Mouse (Mus musculus): ENCODE results near the gene Spata9. TPM values are rescaled to one million over a fixed set of nuclear protein-coding genes. Genes with fewer than 3 reads are reported as not detected.

The Spata9 gene
- polyA plus RNA-seq, 1 experiment from 2014 or later: 0.73 TPM

- TF ChIP-seq EP300 (IDR thresholded peaks at IDR 0.05) (no peak), CTCF (IDR thresholded peaks at IDR 0.05) (no peak)
- Histone ChIP-seq H3K4me1 (ENCODE audit: insufficient read depth, low read depth, low read length) (no peaks in the 10 kb centered on the region), H3K9me3 (ENCODE audit: low read length) (no peaks in the 10 kb centered on the region), H3K36me3 (ENCODE audit: insufficient read depth, low read length) (no peaks in the 10 kb centered on the region), H3K27me3 (replicated peaks; ENCODE audit: insufficient read depth, low read length) (no peaks in the 10 kb centered on the region), H3K4me3 (ENCODE audit: low read depth, low read length) (no peak overlapping the region), H3K27ac (ENCODE audit: low read length) (no peak overlapping the region), H3K4me2 (replicated peaks; ENCODE audit: low read depth, low read length) (no peak overlapping the region), H3K9ac (replicated peaks; ENCODE audit: low read depth) (no peak overlapping the region)
- no peak for ATAC-seq
- no peak for DNase-seq (ENCODE audit: low spot score)
- 56% methylated on average over 2 of the region's 2 CpGs for WGBS
These were observed 9.7 kb downstream of the Spata9 start for GRCm38 (mm10) chr13:75976649-75977048.

DNA sequence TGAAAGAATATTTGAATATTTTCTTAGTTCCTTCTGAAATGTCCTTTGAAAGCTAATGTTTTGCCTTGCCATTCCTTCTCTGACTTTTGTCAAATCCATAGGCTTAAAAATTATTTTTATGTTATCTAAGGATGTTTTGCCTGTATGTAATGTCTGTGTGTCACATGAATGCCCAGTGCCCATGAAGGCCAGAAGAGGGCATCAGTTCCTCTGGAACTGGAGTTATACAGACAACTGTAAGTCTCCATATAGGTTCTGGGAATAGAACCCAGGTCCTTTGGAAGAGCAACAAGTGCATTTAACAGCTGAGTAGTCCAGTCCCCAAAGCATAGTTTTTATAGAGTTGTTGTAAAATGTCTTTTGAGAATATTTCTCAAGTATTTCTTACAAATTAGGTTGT, 15.0 kb downstream of the Spata9 start:
- Histone ChIP-seq H3K4me3 (ENCODE audit: low read depth, low read length) (no peak overlapping the region), H3K27me3 (replicated peaks; ENCODE audit: insufficient read depth, low read length) (no peaks in the 10 kb centered on the region), H3K36me3 (ENCODE audit: insufficient read depth, low read length) (no peaks in the 10 kb centered on the region), H3K9ac (replicated peaks; ENCODE audit: low read depth) (no peak overlapping the region), H3K4me2 (replicated peaks; ENCODE audit: low read depth, low read length) (no peak overlapping the region), H3K4me1 (ENCODE audit: insufficient read depth, low read depth, low read length) (no peaks in the 10 kb centered on the region), H3K27ac (ENCODE audit: low read length) (no peak overlapping the region), H3K9me3 (ENCODE audit: low read length) (no peaks in the 10 kb centered on the region)
- peak; percentile 52 for TF ChIP-seq CTCF (IDR thresholded peaks at IDR 0.05)
- no peak for TF ChIP-seq EP300 (IDR thresholded peaks at IDR 0.05)
- no peak for ATAC-seq
- DNase-seq (ENCODE audit: low spot score): no peak

DNA sequence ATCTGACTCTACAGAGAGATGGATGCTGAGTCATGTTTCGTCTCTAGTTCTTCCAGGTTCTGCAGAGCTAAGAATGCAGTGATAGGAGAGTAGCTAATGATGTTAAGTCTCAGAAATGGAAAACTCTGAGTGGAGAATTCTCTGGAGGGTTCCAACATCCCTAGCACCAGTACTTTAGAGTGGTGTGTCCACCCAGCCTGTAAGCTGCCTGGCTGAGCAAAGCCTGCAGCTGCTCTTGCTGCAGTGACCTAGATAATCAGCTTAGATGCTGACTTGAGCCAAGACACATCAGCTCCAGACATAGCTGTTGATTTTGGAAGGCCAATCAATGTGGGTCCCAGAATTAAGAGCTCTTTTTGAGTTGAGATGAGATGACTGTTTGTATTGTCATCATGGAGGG, 21.1 kb downstream of the Spata9 start:
- 82% methylated on average over 1 of the region's 1 CpGs for WGBS
- no peak for ATAC-seq
- H3K4me2 ChIP-seq (replicated peaks; ENCODE audit: low read depth, low read length): no peak overlapping the region
- no peak for DNase-seq (ENCODE audit: low spot score)
- no peaks in the 10 kb centered on the region for H3K36me3 ChIP-seq (ENCODE audit: insufficient read depth, low read length)
- no peak overlapping the region for H3K9ac ChIP-seq (replicated peaks; ENCODE audit: low read depth)
- no peaks in the 10 kb centered on the region for H3K9me3 ChIP-seq (ENCODE audit: low read length)
- no peak overlapping the region for H3K27ac ChIP-seq (ENCODE audit: low read length)
- no peaks in the 10 kb centered on the region for H3K27me3 ChIP-seq (replicated peaks; ENCODE audit: insufficient read depth, low read length)
- H3K4me1 ChIP-seq (ENCODE audit: insufficient read depth, low read depth, low read length): no peaks in the 10 kb centered on the region
- TF ChIP-seq EP300 (IDR thresholded peaks at IDR 0.05) (no peak), CTCF (IDR thresholded peaks at IDR 0.05) (no peak)
- H3K4me3 ChIP-seq (ENCODE audit: low read depth, low read length): no peak overlapping the region

- peak; percentile 49 for DNase-seq (ENCODE audit: low spot score)
These were observed 25.4 kb downstream of the Spata9 start for GRCm38 (mm10) chr13:75992169-75993028.

DNA sequence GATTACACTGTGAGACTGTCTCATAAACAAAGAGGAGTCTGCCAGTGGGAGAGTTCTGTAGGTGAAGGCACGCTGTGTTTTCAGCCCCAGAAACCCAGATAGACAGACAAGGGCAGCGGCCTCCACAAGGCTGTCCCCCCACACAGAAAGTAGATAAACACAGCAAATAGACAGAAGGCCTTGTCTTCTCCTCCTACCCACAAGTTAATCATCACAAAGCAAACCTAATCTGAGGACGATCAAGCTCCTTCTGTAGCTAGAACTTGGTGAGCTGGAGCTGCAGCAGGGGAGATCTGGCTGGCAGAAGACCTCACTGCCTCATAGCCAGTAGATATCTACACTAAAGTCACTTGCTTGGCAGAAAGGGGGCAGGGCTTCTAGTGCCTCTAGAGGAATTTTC, 36.3 kb downstream of the Spata9 start:
- 79% methylated on average over 3 of the region's 3 CpGs for WGBS
- Histone ChIP-seq H3K4me3 (ENCODE audit: low read depth, low read length) (no peak overlapping the region), H3K9ac (replicated peaks; ENCODE audit: low read depth) (no peak overlapping the region), H3K9me3 (ENCODE audit: low read length) (no peaks in the 10 kb centered on the region), H3K27me3 (replicated peaks; ENCODE audit: insufficient read depth, low read length) (no peaks in the 10 kb centered on the region), H3K36me3 (ENCODE audit: insufficient read depth, low read length) (no peaks in the 10 kb centered on the region), H3K4me1 (ENCODE audit: insufficient read depth, low read depth, low read length) (no peaks in the 10 kb centered on the region), H3K27ac (ENCODE audit: low read length) (no peak overlapping the region), H3K4me2 (replicated peaks; ENCODE audit: low read depth, low read length) (no peak overlapping the region)
- ATAC-seq: no peak
- DNase-seq (ENCODE audit: low spot score): no peak
- TF ChIP-seq EP300 (IDR thresholded peaks at IDR 0.05) (no peak), CTCF (IDR thresholded peaks at IDR 0.05) (no peak)

More at GRCm38 (mm10) chr13:75992169-75993028, 25.4 kb downstream of the Spata9 start:
- Histone ChIP-seq H3K27ac (ENCODE audit: low read length) (no peak overlapping the region), H3K9ac (replicated peaks; ENCODE audit: low read depth) (no peak overlapping the region), H3K4me2 (replicated peaks; ENCODE audit: low read depth, low read length) (no peak overlapping the region), H3K36me3 (ENCODE audit: insufficient read depth, low read length) (no peaks in the 10 kb centered on the region), H3K4me1 (ENCODE audit: insufficient read depth, low read depth, low read length) (no peaks in the 10 kb centered on the region), H3K4me3 (ENCODE audit: low read depth, low read length) (no peak overlapping the region), H3K27me3 (replicated peaks; ENCODE audit: insufficient read depth, low read length) (no peaks in the 10 kb centered on the region), H3K9me3 (ENCODE audit: low read length) (no peaks in the 10 kb centered on the region)
- peak; percentile 23; the same call in 1 of the 2 replicates for ATAC-seq
- WGBS: 36% methylated on average over 9 of the region's 9 CpGs
- TF ChIP-seq EP300 (IDR thresholded peaks at IDR 0.05) (no peak), CTCF (IDR thresholded peaks at IDR 0.05) (no peak)

DNA sequence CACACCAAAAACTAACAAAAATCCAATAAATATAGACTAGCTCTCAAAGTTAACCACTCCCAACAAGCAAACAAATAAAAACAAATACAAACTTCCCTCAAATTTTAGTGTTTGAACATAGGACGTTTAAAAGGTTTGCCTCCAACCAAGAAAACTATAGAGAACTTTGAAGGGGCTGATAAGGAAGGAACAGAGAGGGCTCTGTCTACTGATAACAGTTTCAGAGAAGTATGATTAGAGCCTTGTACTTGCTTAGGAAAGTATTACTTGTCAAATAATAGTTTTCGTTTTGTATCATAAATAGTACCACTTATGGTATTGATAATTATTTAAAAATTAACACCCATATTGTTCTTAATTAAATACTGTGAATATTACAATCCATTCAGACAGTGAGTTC, 47.6 kb downstream of the Spata9 start:
- WGBS: 43% methylated on average over 2 of the region's 2 CpGs

More for the DNA sequence above, 47.6 kb downstream of the Spata9 start:
- Histone ChIP-seq H3K27me3 (replicated peaks; ENCODE audit: insufficient read depth, low read length) (no peaks in the 10 kb centered on the region), H3K9ac (replicated peaks; ENCODE audit: low read depth) (no peak overlapping the region), H3K27ac (ENCODE audit: low read length) (no peak overlapping the region), H3K4me2 (replicated peaks; ENCODE audit: low read depth, low read length) (no peak overlapping the region), H3K4me3 (ENCODE audit: low read depth, low read length) (no peak overlapping the region), H3K36me3 (ENCODE audit: insufficient read depth, low read length) (no peaks in the 10 kb centered on the region), H3K4me1 (ENCODE audit: insufficient read depth, low read depth, low read length) (no peaks in the 10 kb centered on the region), H3K9me3 (ENCODE audit: low read length) (no peaks in the 10 kb centered on the region)
- DNase-seq (ENCODE audit: low spot score) (no peak), ATAC-seq (no peak)
- TF ChIP-seq CTCF (IDR thresholded peaks at IDR 0.05) (no peak), EP300 (IDR thresholded peaks at IDR 0.05) (no peak)
